Mouse (Mus musculus) cerebellum, adult 2 months (tissue): ENCODE results near the gene Akap1.

Experiments
- CTCF ChIP-seq: fragments of 200-500 bp; IDR thresholded peaks from 2 replicates; pipeline ENCODE4 v1.5.1; 2011; ENCODE audit warnings: low read depth, mild to moderate bottlenecking, control low read depth, low read length, moderate library complexity, borderline replicate concordance; ENCODE audit not compliant: insufficient read depth
- POLR2A ChIP-seq: fragments of 200-500 bp; IDR thresholded peaks from 2 replicates; pipeline ENCODE4 v1.6.1; 2011; ENCODE audit warnings: low read length, control low read depth, borderline replicate concordance; ENCODE audit not compliant: insufficient read depth

DNA sequence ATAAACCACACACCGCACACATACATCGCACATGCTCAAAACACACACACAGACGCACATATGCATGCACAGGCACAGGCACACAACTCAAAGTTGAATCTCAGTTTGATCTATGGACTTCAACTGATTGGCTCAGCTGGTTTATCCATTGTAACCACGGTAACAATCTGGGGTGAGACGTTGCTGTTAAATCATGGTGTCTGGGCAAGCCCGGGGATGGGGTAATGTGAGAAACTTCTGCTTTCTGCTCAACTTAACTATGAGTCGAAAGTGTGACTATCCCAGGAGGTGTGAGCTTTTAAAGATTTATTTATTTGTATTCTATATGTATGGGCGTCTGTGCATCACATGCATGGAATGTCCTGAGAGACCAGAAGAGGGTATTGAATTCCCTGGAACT is 68.2 kb downstream of the Akap1 start:
- TF ChIP-seq POLR2A (no peak), CTCF (no peak)
